Mouse (Mus musculus): ENCODE results near the gene Snx30.
A peak's percentile ranks its signal among the peaks of the same experiment; 100 is the strongest.
"Not testable (repeated sequence)": the region's sequence is repeated elsewhere in the genome, so short reads cannot be mapped to it uniquely, and the experiment has no call there.

Gene Snx30

GRCm38 (mm10) chr4:59805181-59805967 lies at the start of gene Snx30:
Gene Snx30 (plus strand): TSS chr4:59805840.
- DNase-seq (ENCODE audit: low read depth, low spot score): peak; percentile 92

GRCm38 (mm10) chr4:59756332-59757082 lies 49.1 kb upstream of the Snx30 start:
- no peak for DNase-seq (ENCODE audit: low read depth, low spot score)

- no peak for DNase-seq (ENCODE audit: low read depth, low spot score)
Observed at GRCm38 (mm10) chr4:59757452-59758435, 47.9 kb upstream of the Snx30 start.

- no peak for DNase-seq (ENCODE audit: low read depth, low spot score)
Observed at GRCm38 (mm10) chr4:59760016-59760415, 45.6 kb upstream of the Snx30 start.

GRCm38 (mm10) chr4:59760636-59761364 lies 44.8 kb upstream of the Snx30 start:
- peak; percentile 54 for DNase-seq (ENCODE audit: low read depth, low spot score)

- no peak for DNase-seq (ENCODE audit: low read depth, low spot score)
Observed at GRCm38 (mm10) chr4:59761365-59761729, 44.3 kb upstream of the Snx30 start.

GRCm38 (mm10) chr4:59764950-59765349 lies 40.7 kb upstream of the Snx30 start:
- no peak for DNase-seq (ENCODE audit: low read depth, low spot score)

GRCm38 (mm10) chr4:59765385-59766005 lies 40.1 kb upstream of the Snx30 start:
- peak; percentile 45 for DNase-seq (ENCODE audit: low read depth, low spot score)

GRCm38 (mm10) chr4:59767717-59768116 lies 37.9 kb upstream of the Snx30 start:
- no peak for DNase-seq (ENCODE audit: low read depth, low spot score)

- DNase-seq (ENCODE audit: low read depth, low spot score): no peak
Observed at GRCm38 (mm10) chr4:59772171-59772879, 33.3 kb upstream of the Snx30 start.

- no peak for DNase-seq (ENCODE audit: low read depth, low spot score)
Observed at GRCm38 (mm10) chr4:59777828-59778227, 27.8 kb upstream of the Snx30 start.

GRCm38 (mm10) chr4:59780568-59780967 lies 25.1 kb upstream of the Snx30 start:
- no peak for DNase-seq (ENCODE audit: low read depth, low spot score)

GRCm38 (mm10) chr4:59782853-59783684 lies 22.6 kb upstream of the Snx30 start:
- peak; percentile 60 for DNase-seq (ENCODE audit: low read depth, low spot score)

- peak; percentile 99 for DNase-seq (ENCODE audit: low read depth, low spot score)
Observed at GRCm38 (mm10) chr4:59783685-59784279, 21.9 kb upstream of the Snx30 start.

GRCm38 (mm10) chr4:59785412-59785811 lies 20.2 kb upstream of the Snx30 start:
- no peak for DNase-seq (ENCODE audit: low read depth, low spot score)

- peak; percentile 72 for DNase-seq (ENCODE audit: low read depth, low spot score)
Observed at GRCm38 (mm10) chr4:59786661-59787060, 19.0 kb upstream of the Snx30 start.

GRCm38 (mm10) chr4:59787126-59787525 lies 18.5 kb upstream of the Snx30 start:
- no peak for DNase-seq (ENCODE audit: low read depth, low spot score)

- no peak for DNase-seq (ENCODE audit: low read depth, low spot score)
Observed at GRCm38 (mm10) chr4:59789015-59789414, 16.6 kb upstream of the Snx30 start.

GRCm38 (mm10) chr4:59793626-59794025 lies 12.0 kb upstream of the Snx30 start:
- DNase-seq (ENCODE audit: low read depth, low spot score): not testable (repeated sequence)

Measured in mesoderm, embryonic 11.5 days (tissue).